Comparison of ENCODE assay signal across 7 mouse cellular contexts in the genomic region with DNA sequence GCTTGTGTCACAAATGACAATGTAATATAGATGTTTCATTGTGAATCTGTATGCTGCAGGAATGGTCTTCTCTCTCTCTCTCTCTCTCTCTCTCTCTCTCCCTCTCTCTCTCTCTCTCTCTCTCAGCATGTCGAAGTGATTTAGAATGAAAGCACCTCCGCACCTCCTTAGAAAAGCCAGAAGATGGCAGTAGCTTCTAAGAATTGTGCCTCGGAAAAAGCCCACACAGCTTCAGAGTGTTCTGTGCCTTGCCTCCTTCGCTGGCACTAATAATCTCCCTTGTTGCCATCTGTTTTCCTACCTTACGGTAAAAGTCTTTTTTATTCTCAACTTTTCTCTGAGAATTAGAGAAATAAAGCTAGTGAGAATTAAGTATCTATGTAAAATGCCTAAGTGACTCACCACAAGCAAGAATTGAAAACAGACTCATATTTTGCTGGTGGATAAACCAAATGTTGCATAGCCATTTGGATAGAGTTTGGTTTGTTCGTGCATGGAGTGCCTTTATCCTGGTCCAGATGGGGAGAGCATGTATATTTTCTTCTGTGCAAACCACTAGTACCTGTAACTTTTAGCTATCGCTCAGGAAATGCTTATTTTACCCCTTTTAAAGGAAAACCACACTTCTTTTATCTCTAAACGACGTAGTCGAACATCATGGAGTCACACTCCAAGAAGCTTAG.
DNase-seq lines count a peak whose midpoint lies in the region; ATAC-seq lines count a peak whose summit lies in the region.

No protein-coding gene starts in this region.

- 44% methylated on average over 10 of the region's 10 CpGs for WGBS in forebrain, embryonic 12.5 days
- 53% methylated on average over 10 of the region's 10 CpGs for WGBS in midbrain, embryonic 14.5 days
- WGBS in liver, embryonic 11.5 days = 50% methylated on average over 10 of the region's 10 CpGs

- ATAC-seq in forebrain, embryonic 12.5 days (ENCODE audit: low FRiP score) = peak; percentile 75; the same call in 1 of the 2 replicates
- peak; percentile 80 for ATAC-seq in midbrain, embryonic 14.5 days (ENCODE audit: low FRiP score, low TSS enrichment)
- no peak for ATAC-seq in liver, embryonic 11.5 days (replicated peaks; ENCODE audit: low FRiP score)

- no peak overlapping the region for H3K9ac ChIP-seq in forebrain, embryonic 12.5 days
- no peak overlapping the region for H3K9ac ChIP-seq in midbrain, embryonic 14.5 days (replicated peaks; ENCODE audit: low read length)
- no peak overlapping the region for H3K9ac ChIP-seq in liver, embryonic 11.5 days (ENCODE audit: low read depth, low read length)

- intact Hi-C loops in heart, postnatal 14 days (cut with DNase I) = no loop called here

- DNase-seq in layer of hippocampus, adult 11-12 months (ENCODE audit: low spot score) = peak; percentile 50
- DNase-seq in layer of hippocampus, postnatal 36 days = no peak
- DNase-seq in R1 (ENCODE audit: low read depth, low spot score) = peak; percentile 43
- DNase-seq in midbrain, embryonic 14.5 days = peak; percentile 87
- DNase-seq in heart, postnatal 14 days = no peak
- no peak for DNase-seq in liver, embryonic 11.5 days (ENCODE audit: low spot score)

- no peaks in the 10 kb centered on the region for H3K9me3 ChIP-seq in forebrain, embryonic 12.5 days
- no peaks in the 10 kb centered on the region for H3K9me3 ChIP-seq in midbrain, embryonic 14.5 days (ENCODE audit: control insufficient read depth, low read length)
- no peaks in the 10 kb centered on the region for H3K9me3 ChIP-seq in liver, embryonic 11.5 days (ENCODE audit: control insufficient read depth, low read length)

- H3K4me2 ChIP-seq in forebrain, embryonic 12.5 days = no peak overlapping the region
- no peak overlapping the region for H3K4me2 ChIP-seq in midbrain, embryonic 14.5 days (ENCODE audit: low read length)
- H3K4me2 ChIP-seq in liver, embryonic 11.5 days = no peak overlapping the region

- no peak overlapping the region for H3K27ac ChIP-seq in forebrain, embryonic 12.5 days
- no peak overlapping the region for H3K27ac ChIP-seq in midbrain, embryonic 14.5 days (replicated peaks; ENCODE audit: low read depth, low read length)
- no peak overlapping the region for H3K27ac ChIP-seq in liver, embryonic 11.5 days (ENCODE audit: low read depth, low read length)

- H3K4me3 ChIP-seq in forebrain, embryonic 12.5 days (replicated peaks) = no peak overlapping the region
- no peak overlapping the region for H3K4me3 ChIP-seq in midbrain, embryonic 14.5 days (replicated peaks; ENCODE audit: low read depth, low read length)
- no peak overlapping the region for H3K4me3 ChIP-seq in liver, embryonic 11.5 days (ENCODE audit: low read depth, low read length)

- no peaks in the 10 kb centered on the region for H3K27me3 ChIP-seq in forebrain, embryonic 12.5 days
- no peaks in the 10 kb centered on the region for H3K27me3 ChIP-seq in midbrain, embryonic 14.5 days (ENCODE audit: control insufficient read depth, insufficient read depth, low read length)
- no peaks in the 10 kb centered on the region for H3K27me3 ChIP-seq in liver, embryonic 11.5 days (replicated peaks; ENCODE audit: control insufficient read depth, insufficient read depth, low read length)

- no peaks in the 10 kb centered on the region for H3K36me3 ChIP-seq in forebrain, embryonic 12.5 days (replicated peaks)
- no peaks in the 10 kb centered on the region for H3K36me3 ChIP-seq in midbrain, embryonic 14.5 days (ENCODE audit: control insufficient read depth, insufficient read depth, low read length)
- no peaks in the 10 kb centered on the region for H3K36me3 ChIP-seq in liver, embryonic 11.5 days (ENCODE audit: control insufficient read depth, insufficient read depth, low read length)

- H3K4me1 ChIP-seq in forebrain, embryonic 12.5 days = no peaks in the 10 kb centered on the region
- H3K4me1 ChIP-seq in midbrain, embryonic 14.5 days (ENCODE audit: control insufficient read depth, insufficient read depth, low read length) = no peaks in the 10 kb centered on the region
- no peaks in the 10 kb centered on the region for H3K4me1 ChIP-seq in liver, embryonic 11.5 days (replicated peaks; ENCODE audit: control insufficient read depth, insufficient read depth, low read length)

Comparison
In these comparisons a context has a peak if more than half of its experiments do, and no peak if none do; other contexts are left out.
1. DNase-seq: peak in layer of hippocampus, adult 11-12 months (single experiment), R1 (single experiment) and midbrain, embryonic 14.5 days (single experiment); none in layer of hippocampus, postnatal 36 days (0 of 2), heart, postnatal 14 days (0 of 2) and liver, embryonic 11.5 days (single experiment).